Mouse (Mus musculus) cerebellum, adult 2 months (tissue): ENCODE measurements around the gene Alkbh6. TPM values are rescaled to one million over a fixed set of nuclear protein-coding genes. Genes with fewer than 3 reads are reported as not detected.

ENCODE experiments used
- DNase-seq, 2 experiments: peaks; one replicate each; pipeline ENCODE4 v3.0.0; 2021
- H3K27ac ChIP-seq: fragments of 200-500 bp; 2 replicates; pipeline ENCODE4 v1.5.1; 2012; ENCODE audit warnings: low read length, control low read depth, inconsistent platforms; ENCODE audit not compliant: insufficient read depth
- H3K27me3 ChIP-seq: fragments of 200-500 bp; 2 replicates; pipeline ENCODE4 v1.6.1; 2012; ENCODE audit warnings: inconsistent platforms, mild to moderate bottlenecking, low read length, moderate library complexity; ENCODE audit not compliant: control insufficient read depth, insufficient read depth
- H3K4me1 ChIP-seq: fragments of 200-500 bp; 2 replicates; pipeline ENCODE4 v1.6.1; 2011; ENCODE audit warnings: low read length; ENCODE audit not compliant: control insufficient read depth, insufficient read depth
- H3K4me3 ChIP-seq: fragments of 200-500 bp; replicated peaks from 2 replicates; pipeline ENCODE3; 2011; ENCODE audit warnings: mild to moderate bottlenecking, low read depth, low read length, control low read depth; ENCODE audit not compliant: insufficient read depth
- CTCF ChIP-seq: fragments of 200-500 bp; IDR thresholded peaks from 2 replicates; pipeline ENCODE4 v1.5.1; 2011; ENCODE audit warnings: low read depth, mild to moderate bottlenecking, control low read depth, low read length, moderate library complexity, borderline replicate concordance; ENCODE audit not compliant: insufficient read depth
- POLR2A ChIP-seq: fragments of 200-500 bp; IDR thresholded peaks from 2 replicates; pipeline ENCODE4 v1.6.1; 2011; ENCODE audit warnings: low read length, control low read depth, borderline replicate concordance; ENCODE audit not compliant: insufficient read depth
- WGBS: fragments of 180-500 bp; shearing (Covaris S2); methylation state at CpG from one replicate; pipeline ENCODE4 v1.1.7; 2018; 5-methylcytosine and 5-hydroxymethylcytosine counted together
- polyA plus RNA-seq: library from polyadenylated mRNA; depleted of rRNA; stranded (reverse); fragments of >200 nt; gene quantifications from 2 replicates; pipeline ENCODE4 v1.2.3, GENCODE M21; 2012

Gene Alkbh6
- polyA plus RNA-seq, 1 experiment, result 197 TPM

GRCm38 (mm10) chr7:30334563-30334962, 26.0 kb downstream of the Alkbh6 start:
- TF ChIP-seq POLR2A (no peak), CTCF (no peak)
- DNase-seq, result peak in 1 of 2 experiments; percentile 57
- Histone ChIP-seq H3K27ac (peak overlapping the region; percentile 77), H3K27me3 (no peaks in the 10 kb centered on the region), H3K4me3 (no peak overlapping the region), H3K4me1 (peaks cover 42% of the 10 kb centered on the region)
- WGBS, result 48% methylated on average over 5 of the region's 5 CpGs

GRCm38 (mm10) chr7:30335688-30336087, 27.2 kb downstream of the Alkbh6 start:
- no peak overlapping the region for H3K4me3 ChIP-seq
- no peak overlapping the region for H3K27ac ChIP-seq
- WGBS, result 34% methylated on average over 6 of the region's 6 CpGs
- no peak for TF ChIP-seq CTCF
- H3K27me3 ChIP-seq, result no peaks in the 10 kb centered on the region
- H3K4me1 ChIP-seq, result peaks cover 45% of the 10 kb centered on the region
- DNase-seq, result no peak

- peaks cover 45% of the 10 kb centered on the region for H3K4me1 ChIP-seq
- H3K27ac ChIP-seq, result 0 out of 2 replicates have a peak overlapping the region, but pooled peaks have one; percentile 16
- TF ChIP-seq CTCF (peak; percentile 98), POLR2A (0 out of 2 replicates have a peak, but pooled peaks have one; percentile 29)
- WGBS, result 2% methylated on average over 9 of the region's 9 CpGs
- H3K4me3 ChIP-seq, result peak overlapping the region; percentile 9
- no peaks in the 10 kb centered on the region for H3K27me3 ChIP-seq
- peak; percentile 89 to 93 for DNase-seq
Measured at GRCm38 (mm10) chr7:30336384-30336783, 27.9 kb downstream of the Alkbh6 start.

- DNase-seq, result peak; percentile 76 to 85
- no peak for TF ChIP-seq CTCF
- TF ChIP-seq POLR2A, result no peak
- peak overlapping the region; percentile 11; the same call in 1 of the 2 replicates for H3K27ac ChIP-seq
- 7% methylated on average over 5 of the region's 5 CpGs for WGBS
- H3K4me1 ChIP-seq, result peaks cover 32% of the 10 kb centered on the region
- no peaks in the 10 kb centered on the region for H3K27me3 ChIP-seq
- no peak overlapping the region for H3K4me3 ChIP-seq
Measured at GRCm38 (mm10) chr7:30339432-30340109, 31.1 kb downstream of the Alkbh6 start.

GRCm38 (mm10) chr7:30346635-30347379, 38.3 kb downstream of the Alkbh6 start:
- no peak overlapping the region for H3K27ac ChIP-seq
- no peaks in the 10 kb centered on the region for H3K27me3 ChIP-seq
- DNase-seq, result no peak
- no peak for TF ChIP-seq POLR2A
- no peak for TF ChIP-seq CTCF
- H3K4me3 ChIP-seq, result no peak overlapping the region
- 62% methylated on average over 21 of the region's 21 CpGs for WGBS
- H3K4me1 ChIP-seq, result no peaks in the 10 kb centered on the region; the same call in 1 of the 2 replicates

- no peaks in the 10 kb centered on the region for H3K27me3 ChIP-seq
- no peak overlapping the region for H3K27ac ChIP-seq
- 1% methylated on average over 30 of the region's 30 CpGs for WGBS
- H3K4me3 ChIP-seq, result no peak overlapping the region
- H3K4me1 ChIP-seq, result no peaks in the 10 kb centered on the region; the same call in 1 of the 2 replicates
- TF ChIP-seq POLR2A (no peak), CTCF (peak; percentile 84)
- peak; percentile 85 to 86 for DNase-seq
Measured at GRCm38 (mm10) chr7:30347828-30348227, 39.3 kb downstream of the Alkbh6 start.

GRCm38 (mm10) chr7:30353279-30353822, 44.8 kb downstream of the Alkbh6 start:
- H3K4me1 ChIP-seq, result peaks cover 15% of the 10 kb centered on the region
- TF ChIP-seq CTCF (peak; percentile 86), POLR2A (no peak)
- H3K27me3 ChIP-seq, result no peaks in the 10 kb centered on the region
- H3K4me3 ChIP-seq, result no peak overlapping the region
- WGBS, result 11% methylated on average over 6 of the region's 6 CpGs
- H3K27ac ChIP-seq, result no peak overlapping the region
- DNase-seq, result peak; percentile 69 to 81

- Histone ChIP-seq H3K4me1 (peaks cover 15% of the 10 kb centered on the region), H3K27ac (no peak overlapping the region), H3K27me3 (no peaks in the 10 kb centered on the region), H3K4me3 (no peak overlapping the region)
- WGBS, result 57% methylated on average over 4 of the region's 4 CpGs
- TF ChIP-seq POLR2A, result no peak
- no peak for TF ChIP-seq CTCF
- no peak for DNase-seq
Measured at GRCm38 (mm10) chr7:30354059-30354458, 45.5 kb downstream of the Alkbh6 start.
